Mouse (Mus musculus): Measurements from ENCODE around the gene Dus2. TPM values are rescaled to one million over a fixed set of nuclear protein-coding genes. Genes with fewer than 3 reads are reported as not detected.

The Dus2 gene
- total and polyA plus RNA-seq, 3 experiments = 20.7 to 27.2 (median 23.2) TPM

DNA sequence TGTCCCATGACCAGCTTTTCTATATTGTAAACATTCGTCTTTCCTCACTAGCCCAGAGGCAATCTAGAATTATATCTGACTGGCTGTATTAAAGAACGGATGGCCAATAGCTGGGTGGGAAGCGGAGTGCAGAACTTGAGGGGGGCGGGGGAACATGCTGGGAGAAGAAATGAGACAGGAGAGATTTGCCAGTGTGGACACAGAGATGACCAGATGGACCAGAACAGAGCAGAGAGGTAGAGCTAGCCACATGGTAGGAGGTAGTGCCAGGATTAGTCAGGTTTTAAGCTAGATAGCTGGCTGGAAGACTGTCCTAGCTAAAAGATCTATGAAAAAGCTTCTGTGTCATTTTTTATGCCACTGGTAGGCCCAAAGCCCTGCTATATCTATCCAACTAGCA is 10.8 kb downstream of the Dus2 start:
- no peak overlapping the region for H3K9ac ChIP-seq (ENCODE audit: insufficient read depth, low read depth)
- H3K36me3 ChIP-seq (replicated peaks in 1 of 2; ENCODE audit: control insufficient read depth in 1 of 2, insufficient read depth in 1 of 2, low read length in 1 of 2) = no peaks in the 10 kb centered on the region
- dilution Hi-C loops (cut with MboI; ENCODE audit: extremely low pct_ligation_motif_present, extremely low pct_unique_long_range_greater_than_20kb, low sequenced_read_pairs) = no loop called here
- no peak overlapping the region for H3K4me2 ChIP-seq (ENCODE audit: insufficient read depth, low read depth, poor library complexity, severe bottlenecking)
- peaks cover 0 to 10% of the 10 kb centered on the region in 2 experiments; a peak in 2 of 4 replicates for H3K4me1 ChIP-seq (ENCODE audit: control insufficient read depth in 1 of 2, insufficient read depth in 2 of 2)
- in situ Hi-C loops (cut with MboI; ENCODE audit: low pct_ligation_motif_present, low pct_unique_long_range_greater_than_20kb, low sequenced_read_pairs) = no loop called here
- no peak overlapping the region for H3K27ac ChIP-seq (ENCODE audit: insufficient read depth, low read depth)
- H3K9me3 ChIP-seq (replicated peaks; ENCODE audit: low read length) = no peaks in the 10 kb centered on the region
- TF ChIP-seq MXI1 (IDR thresholded peaks at IDR 0.05; ENCODE audit: low read depth, low read length) (no peak), HCFC1 (IDR thresholded peaks at IDR 0.05; ENCODE audit: low read depth, low read length) (no peak), EP300 (IDR thresholded peaks at IDR 0.05; ENCODE audit: low read length) (no peak), JUN (IDR thresholded peaks at IDR 0.05; ENCODE audit: insufficient read depth, low read depth, low read length) (no peak), E2F4 (IDR thresholded peaks at IDR 0.05; ENCODE audit: insufficient replicate concordance, low read depth, low read length) (no peak), ZKSCAN1 (IDR thresholded peaks at IDR 0.05; ENCODE audit: borderline replicate concordance, low read depth, low read length) (no peak), CTCF (conservative IDR thresholded peaks at IDR 0.05 in 1 of 2, IDR thresholded peaks at IDR 0.05 in 1 of 2; ENCODE audit: low read depth in 2 of 2, low read length in 2 of 2) (no peak), MAZ (IDR thresholded peaks at IDR 0.05; ENCODE audit: low read depth, low read length) (no peak), MYC (IDR thresholded peaks at IDR 0.05; ENCODE audit: low read depth, low read length) (no peak), NRF1 (IDR thresholded peaks at IDR 0.05; ENCODE audit: low read depth, low read length) (no peak), USF2 (conservative IDR thresholded peaks at IDR 0.05; ENCODE audit: low read depth, low read length) (no peak), MAX (IDR thresholded peaks at IDR 0.05; ENCODE audit: low read length) (no peak), JUND (conservative IDR thresholded peaks at IDR 0.05; ENCODE audit: low read depth, low read length) (no peak), CHD2 (IDR thresholded peaks at IDR 0.05; ENCODE audit: low read length) (no peak), RAD21 (IDR thresholded peaks at IDR 0.05; ENCODE audit: low read depth, low read length) (no peak), MEF2A (IDR thresholded peaks at IDR 0.05; ENCODE audit: borderline replicate concordance, low read depth, low read length) (no peak), MAFK (IDR thresholded peaks at IDR 0.05; ENCODE audit: insufficient replicate concordance, low read length) (no peak), ELF1 (IDR thresholded peaks at IDR 0.05; ENCODE audit: low read depth, low read length) (no peak)
- no peaks in the 10 kb centered on the region for H3K27me3 ChIP-seq (replicated peaks)
- no peaks in the 10 kb centered on the region for H3K79me2 ChIP-seq (replicated peaks; ENCODE audit: control insufficient read depth, extremely low read depth, insufficient read depth, poor library complexity, severe bottlenecking)
- no peak overlapping the region for H3K4me3 ChIP-seq (replicated peaks in 1 of 3; ENCODE audit: low read depth in 2 of 3, low read length in 2 of 3, poor library complexity in 1 of 3)
- DNase-seq (ENCODE audit: extremely low read depth) = no peak

- peaks cover 2% of the 10 kb centered on the region; the same call in 1 of the 2 replicates for H3K79me2 ChIP-seq (replicated peaks; ENCODE audit: control insufficient read depth, extremely low read depth, insufficient read depth, poor library complexity, severe bottlenecking)
- no peak overlapping the region for H3K4me3 ChIP-seq (replicated peaks in 1 of 3; ENCODE audit: low read depth in 2 of 3, low read length in 2 of 3, poor library complexity in 1 of 3)
- no peaks in the 10 kb centered on the region for H3K27me3 ChIP-seq (replicated peaks)
- no peaks in the 10 kb centered on the region for H3K9me3 ChIP-seq (replicated peaks; ENCODE audit: low read length)
- no peak overlapping the region for H3K27ac ChIP-seq (ENCODE audit: insufficient read depth, low read depth)
- H3K4me2 ChIP-seq (ENCODE audit: insufficient read depth, low read depth, poor library complexity, severe bottlenecking) = no peak overlapping the region
- peaks cover 5 to 24% of the 10 kb centered on the region in 2 experiments for H3K4me1 ChIP-seq (ENCODE audit: control insufficient read depth in 1 of 2, insufficient read depth in 2 of 2)
- H3K36me3 ChIP-seq (replicated peaks in 1 of 2; ENCODE audit: control insufficient read depth in 1 of 2, insufficient read depth in 1 of 2, low read length in 1 of 2) = peaks cover 0 to 10% of the 10 kb centered on the region in 2 experiments
- no peak overlapping the region for H3K9ac ChIP-seq (ENCODE audit: insufficient read depth, low read depth)
- dilution Hi-C loops (cut with MboI; ENCODE audit: extremely low pct_ligation_motif_present, extremely low pct_unique_long_range_greater_than_20kb, low sequenced_read_pairs) (no loop called here), in situ Hi-C loops (cut with MboI; ENCODE audit: low pct_ligation_motif_present, low pct_unique_long_range_greater_than_20kb, low sequenced_read_pairs) (no loop called here)
- TF ChIP-seq EP300 (IDR thresholded peaks at IDR 0.05; ENCODE audit: low read length) (no peak), HCFC1 (IDR thresholded peaks at IDR 0.05; ENCODE audit: low read depth, low read length) (no peak), UBTF (IDR thresholded peaks at IDR 0.05; ENCODE audit: low read depth, low read length) (no peak), BHLHE40 (IDR thresholded peaks at IDR 0.05; ENCODE audit: low read depth, low read length) (no peak), POLR2AphosphoS2 (IDR thresholded peaks at IDR 0.05; ENCODE audit: low read depth, low read length) (no peak), JUN (IDR thresholded peaks at IDR 0.05; ENCODE audit: insufficient read depth, low read depth, low read length) (no peak), ZNF384 (IDR thresholded peaks at IDR 0.05; ENCODE audit: low read depth, low read length) (no peak), TCF12 (IDR thresholded peaks at IDR 0.05; ENCODE audit: low read depth, low read length) (no peak), USF1 (IDR thresholded peaks at IDR 0.05; ENCODE audit: low read depth, low read length) (no peak), GABPA (IDR thresholded peaks at IDR 0.05; ENCODE audit: insufficient replicate concordance, low read depth, low read length) (no peak)
- DNase-seq (ENCODE audit: extremely low read depth) = no peak
Measured at GRCm38 (mm10) chr8:106004538-106005207, 13.5 kb downstream of the Dus2 start.

Measured in CH12.LX (cell line).